In genomic region chr5:37904683-37905352, GRCm38 (mm10) we compare ENCODE assay signal across 10 mouse cellular contexts.
DNase-seq lines count a peak whose midpoint lies in the region; ATAC-seq and TF ChIP-seq lines count a peak whose summit lies in the region.
"Had no signal": no experiment of that assay in that cellular context is flagged by ENCODE, and none has a peak within 500 bp of the region (broad histone marks: within the 10 kb centered on the region; RNA-seq: fewer than 3 reads in every experiment).

No protein-coding gene starts in this region.

- TF ChIP-seq EP300 in liver, embryonic 14.5 days (IDR thresholded peaks at IDR 0.05; ENCODE audit: low read depth): no peak

- no peaks in the 10 kb centered on the region for H3K4me1 ChIP-seq in liver, embryonic 14.5 days (replicated peaks; ENCODE audit: control insufficient read depth in 2 of 2, insufficient read depth in 2 of 2, low read length in 1 of 2)
- no peaks in the 10 kb centered on the region for H3K4me1 ChIP-seq in liver, embryonic 12.5 days

- WGBS in liver, embryonic 14.5 days (ENCODE audit: insufficient replicate concordance): 20% methylated on average over 5 of the region's 5 CpGs
- 44% methylated on average over 5 of the region's 5 CpGs for WGBS in liver, embryonic 12.5 days (ENCODE audit: insufficient replicate concordance)

- no peaks in the 10 kb centered on the region for H3K9me3 ChIP-seq in liver, embryonic 14.5 days (ENCODE audit: control insufficient read depth, low read length)
- H3K9me3 ChIP-seq in liver, embryonic 12.5 days (replicated peaks): peaks cover 7% of the 10 kb centered on the region; the same call in 1 of the 2 replicates
- H3K9me3 ChIP-seq: embryonic facial prominence, embryonic 13.5 days had no signal

- no peak overlapping the region for H3K27ac ChIP-seq in liver, embryonic 14.5 days
- H3K27ac ChIP-seq in liver, embryonic 12.5 days: no peak overlapping the region
- H3K27ac ChIP-seq: embryonic facial prominence, embryonic 13.5 days had no signal

- peaks cover 5% of the 10 kb centered on the region; the same call in 1 of the 2 replicates for H3K27me3 ChIP-seq in liver, embryonic 14.5 days (ENCODE audit: control insufficient read depth, insufficient read depth, low read length)
- peaks cover 57% of the 10 kb centered on the region for H3K27me3 ChIP-seq in liver, embryonic 12.5 days (replicated peaks)

- no peak for ATAC-seq in liver, embryonic 14.5 days (ENCODE audit: insufficient read depth)
- ATAC-seq in liver, embryonic 12.5 days: no peak
- no peak for ATAC-seq in megakaryocyte-erythroid progenitor cell, adult 5-6 weeks (replicated peaks; ENCODE audit: low FRiP score, low TSS enrichment, poor library complexity, severe bottlenecking)

- H3K4me3 ChIP-seq in liver, embryonic 14.5 days (ENCODE audit: insufficient read depth in 1 of 2, low read depth in 2 of 2, low read length in 2 of 2): no peak overlapping the region
- no peak overlapping the region for H3K4me3 ChIP-seq in liver, embryonic 12.5 days
- H3K4me3 ChIP-seq: embryonic facial prominence, embryonic 13.5 days had no signal

- no peak overlapping the region for H3K4me2 ChIP-seq in liver, embryonic 14.5 days (ENCODE audit: low read depth)
- H3K4me2 ChIP-seq in liver, embryonic 12.5 days: no peak overlapping the region
- H3K4me2 ChIP-seq: embryonic facial prominence, embryonic 13.5 days had no signal

- TF ChIP-seq CTCF in liver, embryonic 14.5 days (IDR thresholded peaks at IDR 0.05; ENCODE audit: low read depth): peak; percentile 43

- DNase-seq in heart, adult 11 months: peak; percentile 84
- no peak for DNase-seq in heart, adult 8-10 months (ENCODE audit: low spot score)
- DNase-seq in liver, embryonic 14.5 days (ENCODE audit: low read depth in 3 of 3, low spot score in 3 of 3): no peak
- DNase-seq in ES-CJ7 (ENCODE audit: low read depth, low spot score) (peak; percentile 52), MN1 (ENCODE audit: low spot score) (no peak)
- peak; percentile 28 for DNase-seq in lung, postnatal 10 days
- DNase-seq: heart, postnatal 14 days had no signal

- H3K9ac ChIP-seq in liver, embryonic 14.5 days (replicated peaks): no peak overlapping the region
- no peak overlapping the region for H3K9ac ChIP-seq in liver, embryonic 12.5 days
- H3K9ac ChIP-seq: embryonic facial prominence, embryonic 13.5 days had no signal

- no peaks in the 10 kb centered on the region for H3K36me3 ChIP-seq in liver, embryonic 14.5 days (replicated peaks; ENCODE audit: control insufficient read depth, insufficient read depth, low read depth)
- no peaks in the 10 kb centered on the region for H3K36me3 ChIP-seq in liver, embryonic 12.5 days
- H3K36me3 ChIP-seq: embryonic facial prominence, embryonic 13.5 days had no signal

Comparison
In these comparisons a context has a peak if more than half of its experiments do, and no peak if none do; other contexts are left out.
1. DNase-seq: peak in heart, adult 11 months (single experiment), ES-CJ7 (single experiment) and lung, postnatal 10 days (single experiment); none in heart, adult 8-10 months (single experiment), liver, embryonic 14.5 days (0 of 3) and MN1 (single experiment).